Mouse (Mus musculus) bone marrow, adult 2 months (tissue): ENCODE measurements around the gene Doc2b. TPM values are rescaled to one million over a fixed set of nuclear protein-coding genes. Genes with fewer than 3 reads are reported as not detected.

ENCODE experiments used
- H3K27ac ChIP-seq: fragments of 200-500 bp; 2 replicates; pipeline ENCODE4 v1.5.1; 2012; ENCODE audit warnings: low read depth, mild to moderate bottlenecking, control low read depth, inconsistent platforms, low read length; ENCODE audit not compliant: control insufficient read depth, poor library complexity, insufficient read depth
- H3K4me1 ChIP-seq: fragments of 200-500 bp; 2 replicates; pipeline ENCODE4 v1.6.1; 2011; ENCODE audit warnings: low read length; ENCODE audit not compliant: control insufficient read depth, insufficient read depth
- H3K4me3 ChIP-seq: fragments of 200-500 bp; replicated peaks from 2 replicates; pipeline ENCODE3; 2011; ENCODE audit warnings: mild to moderate bottlenecking, low read depth, low read length, control low read depth; ENCODE audit not compliant: control insufficient read depth
- CTCF ChIP-seq: fragments of 200-500 bp; IDR thresholded peaks from 2 replicates; pipeline ENCODE4 v1.5.1; 2011; ENCODE audit warnings: low read length, control low read depth; ENCODE audit not compliant: control insufficient read depth, insufficient read depth
- POLR2A ChIP-seq: fragments of 200-500 bp; IDR thresholded peaks from 2 replicates; pipeline ENCODE4 v1.6.1; 2011; ENCODE audit warnings: low read depth, mild to moderate bottlenecking, control low read depth, low read length, borderline replicate concordance; ENCODE audit not compliant: control insufficient read depth
- WGBS: fragments of 180-500 bp; shearing (Covaris S2); methylation state at CpG from one replicate; pipeline ENCODE4 v1.1.7; 2018; 5-methylcytosine and 5-hydroxymethylcytosine counted together
- polyA plus RNA-seq: library from polyadenylated mRNA; stranded (reverse); fragments of >200 nt; gene quantifications from 2 replicates; pipeline ENCODE4 v1.2.4, GENCODE M21; 2011; ENCODE audit warnings: low replicate concordance; ENCODE audit not compliant: missing spikeins, insufficient read depth, insufficient read length

Gene Doc2b
- polyA plus RNA-seq, 1 experiment: not detected

- Histone ChIP-seq H3K27ac (no peak overlapping the region), H3K4me1 (no peaks in the 10 kb centered on the region), H3K4me3 (no peak overlapping the region)
- TF ChIP-seq CTCF (no peak), POLR2A (no peak)
- 71% methylated on average over 5 of the region's 5 CpGs for WGBS
These were observed 12.1 kb downstream of the Doc2b start for GRCm38 (mm10) chr11:75783799-75784198.

DNA sequence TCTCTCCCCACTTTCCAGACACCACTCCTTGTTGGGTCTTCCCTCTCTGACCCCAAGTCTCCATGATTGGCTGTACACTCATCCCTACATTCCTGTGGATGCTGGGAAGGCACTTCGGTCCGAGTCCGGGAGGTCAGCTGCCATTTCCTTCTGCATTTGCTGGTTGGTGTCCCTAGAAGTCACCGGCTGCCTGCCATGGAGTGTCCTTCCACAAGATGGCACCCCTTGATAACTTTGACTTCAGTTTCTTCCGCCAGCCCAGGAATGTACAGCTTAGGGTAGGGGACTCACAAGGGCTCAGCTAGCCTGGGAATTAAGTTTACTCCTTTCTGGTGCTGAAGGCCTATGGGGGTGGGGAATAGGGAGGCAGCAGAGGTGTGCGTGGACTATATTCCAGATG is 13.9 kb downstream of the Doc2b start:
- TF ChIP-seq POLR2A: no peak
- TF ChIP-seq CTCF: peak; percentile 69
- H3K4me3 ChIP-seq: no peak overlapping the region
- no peak overlapping the region for H3K27ac ChIP-seq
- no peaks in the 10 kb centered on the region for H3K4me1 ChIP-seq
- 15% methylated on average over 6 of the region's 6 CpGs for WGBS

- H3K4me3 ChIP-seq: no peak overlapping the region
- no peak overlapping the region for H3K27ac ChIP-seq
- WGBS: 80% methylated on average over 1 of the region's 1 CpGs
- TF ChIP-seq CTCF (no peak), POLR2A (no peak)
- H3K4me1 ChIP-seq: no peaks in the 10 kb centered on the region
These were observed 19.9 kb downstream of the Doc2b start for GRCm38 (mm10) chr11:75775919-75776318.

- WGBS: 80% methylated on average over 5 of the region's 5 CpGs
- H3K4me3 ChIP-seq: no peak overlapping the region
- peaks cover 1% of the 10 kb centered on the region; the same call in 1 of the 2 replicates for H3K4me1 ChIP-seq
- no peak overlapping the region for H3K27ac ChIP-seq
- TF ChIP-seq POLR2A: no peak
- no peak for TF ChIP-seq CTCF
These were observed 23.3 kb downstream of the Doc2b start for GRCm38 (mm10) chr11:75772562-75772961.

- Histone ChIP-seq H3K4me1 (peaks cover 1% of the 10 kb centered on the region; the same call in 1 of the 2 replicates), H3K4me3 (no peak overlapping the region), H3K27ac (no peak overlapping the region)
- TF ChIP-seq CTCF: peak; percentile 78
- TF ChIP-seq POLR2A: no peak
- 1% methylated on average over 23 of the region's 23 CpGs for WGBS
These were observed 26.6 kb downstream of the Doc2b start for GRCm38 (mm10) chr11:75769206-75769605.

DNA sequence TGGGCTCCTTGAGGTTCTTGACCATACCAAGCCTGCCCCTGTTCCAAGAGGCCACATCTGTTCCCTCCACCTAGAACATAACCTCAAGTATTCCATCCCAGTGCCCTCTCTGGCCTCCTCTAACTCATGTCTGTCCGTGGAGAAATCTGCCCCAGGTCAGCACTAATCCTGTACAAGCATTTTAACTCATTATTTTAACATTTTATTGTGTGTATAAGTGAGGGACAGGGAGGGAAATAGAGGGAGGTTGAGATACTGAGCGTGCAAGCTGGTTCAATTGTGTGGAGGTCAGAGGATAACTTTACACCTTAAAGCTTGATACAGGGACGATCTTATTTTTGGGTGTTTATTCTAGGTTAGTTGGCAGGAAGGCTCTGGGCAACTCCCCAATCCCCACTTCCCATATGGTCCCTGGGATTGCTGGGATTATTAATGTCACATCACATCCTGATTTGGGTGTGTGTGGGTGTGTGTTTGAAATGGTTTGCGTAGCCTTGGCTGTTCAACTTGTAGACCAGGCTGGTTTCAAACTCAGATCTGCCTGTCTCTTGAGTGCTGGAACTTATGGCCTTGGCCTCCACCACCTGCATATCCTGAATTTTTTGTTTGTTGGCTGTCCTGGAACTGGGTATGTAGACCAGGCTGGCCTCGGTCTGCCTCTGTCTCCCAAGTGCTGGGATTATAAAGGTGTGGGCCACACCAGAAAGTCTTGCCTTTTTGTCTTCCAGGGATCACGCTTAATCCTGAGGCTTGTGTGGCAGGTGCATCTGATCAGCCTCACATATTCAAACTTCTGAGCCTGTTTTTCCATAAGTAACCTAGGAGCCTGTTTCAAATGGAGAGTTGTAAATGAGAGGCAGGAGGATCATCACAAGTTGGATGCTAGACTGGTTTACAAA is 27.5 kb downstream of the Doc2b start:
- TF ChIP-seq CTCF (no peak), POLR2A (no peak)
- 77% methylated on average over 6 of the region's 6 CpGs for WGBS
- Histone ChIP-seq H3K27ac (no peak overlapping the region), H3K4me1 (peaks cover 1% of the 10 kb centered on the region; the same call in 1 of the 2 replicates), H3K4me3 (no peak overlapping the region)

- Histone ChIP-seq H3K4me1 (peaks cover 1% of the 10 kb centered on the region; the same call in 1 of the 2 replicates), H3K27ac (no peak overlapping the region), H3K4me3 (no peak overlapping the region)
- 74% methylated on average over 2 of the region's 2 CpGs for WGBS
- no peak for TF ChIP-seq POLR2A
These were observed 28.8 kb downstream of the Doc2b start for GRCm38 (mm10) chr11:75767014-75767413.

- Histone ChIP-seq H3K4me1 (peaks cover 1% of the 10 kb centered on the region; the same call in 1 of the 2 replicates), H3K4me3 (no peak overlapping the region), H3K27ac (no peak overlapping the region)
- TF ChIP-seq CTCF: no peak
- no peak for TF ChIP-seq POLR2A
- 83% methylated on average over 8 of the region's 8 CpGs for WGBS
These were observed 30.7 kb downstream of the Doc2b start for GRCm38 (mm10) chr11:75765161-75765560.

DNA sequence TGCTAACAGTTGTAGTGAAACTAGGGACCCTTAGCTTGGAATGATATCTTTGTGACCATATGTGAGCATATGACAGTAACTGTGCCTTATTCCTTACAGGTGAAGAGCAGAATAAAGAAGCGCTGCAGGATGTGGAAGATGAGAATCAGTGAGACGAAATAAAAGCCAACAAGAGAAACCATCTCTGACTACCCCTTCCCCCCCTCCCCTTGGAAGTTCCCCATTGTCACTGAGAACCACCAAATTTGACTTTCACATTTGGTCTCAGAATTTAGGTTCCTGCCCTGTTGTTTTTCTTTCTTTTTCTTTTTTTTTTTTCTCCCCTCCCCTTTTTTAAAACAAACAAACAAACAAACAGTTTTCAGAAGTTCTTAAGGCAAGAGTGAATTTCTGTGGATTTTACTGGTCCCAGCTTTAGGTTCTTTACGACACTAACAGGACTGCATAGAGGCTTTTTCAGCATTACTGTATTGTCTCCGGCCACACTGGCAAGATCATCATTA is 31.3 kb downstream of the Doc2b start:
- TF ChIP-seq CTCF (no peak), POLR2A (no peak)
- Histone ChIP-seq H3K4me3 (no peak overlapping the region), H3K27ac (no peak overlapping the region), H3K4me1 (peaks cover 1% of the 10 kb centered on the region; the same call in 1 of the 2 replicates)
- WGBS: 67% methylated on average over 4 of the region's 4 CpGs
